Mouse (Mus musculus) heart, postnatal 0 days (tissue): ENCODE data around the gene Wipf2.

Experiments
- CTCF ChIP-seq: IDR thresholded peaks from 2 replicates; pipeline ENCODE4 v1.5.1; 2016; ENCODE audit warnings: antibody characterized with exemption, control low read depth, low read depth
- EP300 ChIP-seq: IDR thresholded peaks from 2 replicates; pipeline ENCODE4 v1.6.1; 2016; ENCODE audit warnings: antibody characterized with exemption, low read depth

GRCm38 (mm10) chr11:98936606-98937409, 73.4 kb downstream of the Wipf2 start:
- no peak for TF ChIP-seq EP300
- TF ChIP-seq CTCF = no peak
